Mouse (Mus musculus): Measurements from ENCODE around the gene Bok.

GRCm38 (mm10) chr1:93688154-93688553 is 2.7 kb downstream of the Bok start:
- TF ChIP-seq CTCF (IDR thresholded peaks at IDR 0.05 in 2 of 3, conservative IDR thresholded peaks at IDR 0.05 in 1 of 3; ENCODE audit: control insufficient read depth in 1 of 3, insufficient read depth in 1 of 3, low read depth in 2 of 3, low read length in 3 of 3, poor library complexity in 1 of 3, severe bottlenecking in 1 of 3) (no peak), MYC (IDR thresholded peaks at IDR 0.05; ENCODE audit: low read depth, low read length) (no peak), CHD1 (IDR thresholded peaks at IDR 0.05; ENCODE audit: low read depth, low read length) (no peak), ZKSCAN1 (IDR thresholded peaks at IDR 0.05; ENCODE audit: low read depth, low read length) (no peak), EP300 (IDR thresholded peaks at IDR 0.05; ENCODE audit: low read depth in 1 of 2, low read length in 2 of 2) (peak; percentile 21 to 57; a peak in 2 of 4 replicates), MAZ (IDR thresholded peaks at IDR 0.05; ENCODE audit: low read depth, low read length) (no peak), POLR2A (IDR thresholded peaks at IDR 0.05; ENCODE audit: control insufficient read depth in 1 of 2, insufficient read depth in 1 of 2, low read depth in 1 of 2, low read length in 2 of 2, poor library complexity in 1 of 2) (no peak)

All from MEL (cell line).